Mouse (Mus musculus): Measurements from ENCODE around the gene Fam76a.

Fam76a gene

GRCm38 (mm10) chr4:132884844-132885374 lies 37.4 kb downstream of the Fam76a start:
- DNase-seq (ENCODE audit: low spot score in 2 of 2), result no peak

DNA sequence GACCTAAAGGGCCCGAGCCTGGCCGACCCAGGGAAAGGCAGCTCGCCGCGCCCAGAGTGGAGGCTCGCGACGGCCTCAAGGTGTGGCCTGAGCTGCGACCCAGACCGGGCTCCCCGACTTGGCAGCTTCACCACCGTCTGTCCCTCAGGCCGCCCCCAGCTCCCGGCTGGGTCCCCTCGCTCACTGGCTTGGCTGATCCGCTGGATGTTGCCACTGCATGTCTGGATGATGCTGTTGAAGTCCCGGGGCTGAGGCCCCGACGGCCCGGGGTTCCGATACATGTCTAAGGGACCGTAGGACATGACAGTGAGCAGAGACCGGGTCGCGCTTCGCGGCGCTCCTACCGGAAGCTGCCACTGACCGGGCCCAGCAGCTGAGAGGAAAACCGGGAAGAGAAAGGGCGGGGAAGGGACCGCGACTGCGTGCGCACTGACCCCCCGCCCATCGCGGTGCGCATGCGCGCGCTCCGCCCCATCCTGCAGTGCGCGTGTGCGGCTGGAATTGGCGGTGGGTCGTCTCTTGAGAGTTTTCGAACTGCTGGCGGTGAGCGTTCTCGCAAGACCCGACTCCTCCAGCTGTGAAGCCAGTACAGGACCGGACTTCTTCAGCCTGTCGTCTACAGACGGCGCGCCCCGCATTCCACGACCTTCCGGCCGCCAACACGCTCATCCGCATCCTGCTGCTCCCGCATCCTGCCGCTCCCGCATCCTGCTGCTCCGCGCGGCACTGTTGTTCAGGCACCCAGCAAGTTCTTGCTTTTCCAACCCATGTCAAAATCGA lies 38.1 kb downstream of the Fam76a start, which contains the start of gene Stx12:
Gene Stx12, minus strand, starts transcription at position 446 of the 780 bp plus-strand sequence.
- DNase-seq (ENCODE audit: low spot score in 2 of 2), result peak; percentile 69 to 80

GRCm38 (mm10) chr4:132883561-132884063 lies 38.7 kb downstream of the Fam76a start:
- no peak for DNase-seq (ENCODE audit: low spot score in 2 of 2)

- no peak for DNase-seq (ENCODE audit: low spot score in 2 of 2)
These were observed 47.8 kb downstream of the Fam76a start for GRCm38 (mm10) chr4:132874363-132875097.

DNA sequence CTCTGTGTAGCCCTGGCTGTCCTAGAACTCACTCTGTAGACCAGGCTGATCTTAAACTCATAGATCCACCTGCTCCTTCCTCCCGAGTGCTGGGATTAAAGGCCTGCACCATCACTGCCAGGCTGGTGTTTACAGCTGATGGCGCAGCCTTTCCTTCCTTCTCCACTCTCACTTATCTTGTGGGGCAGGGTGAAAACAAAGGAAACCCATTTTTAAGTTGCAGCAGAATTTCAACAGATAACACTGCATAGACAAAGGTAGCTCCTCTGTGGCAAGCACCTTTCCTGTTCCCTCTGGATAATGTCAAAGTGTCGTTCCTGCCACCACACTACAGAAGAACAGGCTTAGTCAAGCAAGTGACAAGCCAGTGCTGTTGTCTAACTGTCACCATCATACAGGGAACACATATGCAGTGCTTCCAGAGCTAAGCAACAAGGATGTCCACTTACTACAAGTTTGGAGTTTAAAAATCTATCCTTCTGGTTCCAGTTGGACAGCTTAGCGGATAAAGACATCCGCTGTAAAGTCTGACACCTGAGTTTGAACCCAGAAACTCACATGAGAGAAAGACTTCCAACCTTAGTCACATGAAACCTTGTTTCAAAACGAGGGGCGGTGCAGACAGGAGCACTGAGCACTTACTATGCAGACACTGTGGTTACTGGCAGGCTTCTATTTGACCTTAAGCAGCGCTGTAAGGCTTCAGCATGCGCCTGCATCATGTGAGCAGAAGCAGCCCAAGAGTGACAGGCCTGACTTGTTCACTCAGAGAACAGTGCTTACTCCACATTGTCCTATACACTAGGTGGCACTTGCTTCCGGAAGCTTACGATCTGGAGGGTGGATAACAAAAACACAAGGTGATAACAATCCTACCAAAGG lies 48.6 kb downstream of the Fam76a start:
- DNase-seq (ENCODE audit: low spot score in 2 of 2), result no peak

- no peak for DNase-seq (ENCODE audit: low spot score in 2 of 2)
These were observed 51.2 kb downstream of the Fam76a start for GRCm38 (mm10) chr4:132871116-132871515.

DNA sequence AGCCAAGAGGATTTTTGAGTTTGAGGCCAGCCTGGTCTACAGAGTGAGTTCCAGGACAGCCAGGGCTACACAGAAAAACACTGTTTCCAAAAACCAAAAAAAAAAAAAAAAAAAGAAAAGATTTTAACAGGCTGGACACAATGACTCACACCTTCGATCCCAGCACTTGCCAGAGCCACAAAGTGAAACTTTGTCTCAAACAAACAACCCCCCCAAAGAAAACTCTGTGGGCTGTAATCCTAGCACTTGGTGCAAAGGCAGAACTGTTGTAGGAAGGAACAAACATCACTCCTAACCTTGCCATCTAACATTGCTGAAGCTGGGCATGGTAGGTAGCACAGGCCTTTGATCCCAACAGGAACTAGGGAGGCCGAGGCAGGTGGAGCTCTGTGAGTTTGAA lies 57.5 kb downstream of the Fam76a start:
- DNase-seq (ENCODE audit: low spot score in 2 of 2), result no peak

GRCm38 (mm10) chr4:132863012-132863411 lies 59.3 kb downstream of the Fam76a start:
- no peak for DNase-seq (ENCODE audit: low spot score in 2 of 2)

- no peak for DNase-seq (ENCODE audit: low spot score in 2 of 2)
These were observed 61.5 kb downstream of the Fam76a start for GRCm38 (mm10) chr4:132860880-132861279.
